Mouse (Mus musculus): ENCODE data around the gene Otub2.

The Otub2 gene

DNA sequence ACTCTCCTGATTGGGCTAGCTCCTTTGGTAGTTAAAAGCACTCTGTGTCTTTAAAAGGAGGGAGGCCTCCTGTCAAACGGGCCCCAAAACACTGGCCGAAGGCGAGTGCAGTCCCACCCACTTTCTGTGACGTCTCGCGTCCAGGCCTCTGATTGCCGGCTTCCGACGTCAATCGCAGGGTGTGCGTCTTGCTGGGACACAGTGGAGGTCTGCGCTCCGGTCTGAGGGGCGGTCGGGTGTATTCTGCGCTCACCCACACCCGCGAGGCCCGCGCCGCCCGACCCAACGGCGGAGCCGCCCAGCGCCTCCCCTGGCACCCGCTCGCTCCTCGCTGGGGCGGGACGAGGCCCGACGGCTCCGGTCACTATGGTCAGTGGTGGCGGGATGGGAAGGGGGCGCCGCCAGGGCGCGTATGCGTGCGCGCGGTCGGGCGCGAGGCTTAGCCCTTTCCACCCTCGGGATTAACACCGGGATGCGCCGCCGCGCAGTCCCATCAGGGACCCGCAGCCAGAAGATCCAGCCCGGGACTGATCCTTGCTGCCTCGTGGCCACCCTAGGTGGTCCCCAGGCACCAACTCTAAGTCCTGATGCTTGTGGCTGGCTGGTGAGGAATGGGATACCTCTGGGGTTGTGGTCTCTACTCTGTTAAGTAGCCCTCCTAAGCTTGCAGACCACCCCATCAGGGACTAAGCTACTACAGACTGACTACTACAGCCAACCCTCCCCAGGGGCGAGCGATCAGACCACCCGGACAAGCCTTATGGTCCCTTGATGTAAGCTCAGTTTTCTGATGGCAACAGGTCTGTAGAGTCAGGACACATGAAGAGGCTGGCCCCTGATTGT is at the start of gene Otub2:
Otub2 (plus strand) TSS at position 178 of the 843 bp plus-strand sequence.
- peak; percentile 97 to 98 for DNase-seq

DNA sequence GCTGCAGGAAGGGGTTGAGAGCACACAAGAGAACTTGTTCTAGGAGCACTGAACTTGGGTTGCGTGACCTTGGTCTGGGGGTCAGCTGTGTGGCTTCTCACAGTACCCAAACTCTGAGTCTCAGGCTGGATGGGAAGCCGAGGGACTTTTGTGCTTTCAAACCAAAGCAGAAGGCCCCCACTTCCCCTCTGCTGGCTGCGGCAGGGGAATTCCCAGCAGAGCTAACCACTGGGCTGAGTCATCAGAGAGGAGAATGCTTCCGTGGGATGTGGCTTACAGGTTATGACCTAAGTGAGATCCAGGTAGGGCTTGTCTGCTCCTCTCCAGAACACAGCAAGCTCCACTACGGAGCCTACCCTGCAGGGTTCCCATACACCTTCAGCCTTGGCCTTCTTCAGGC is 47.3 kb upstream of the Otub2 start:
- DNase-seq = no peak

DNA sequence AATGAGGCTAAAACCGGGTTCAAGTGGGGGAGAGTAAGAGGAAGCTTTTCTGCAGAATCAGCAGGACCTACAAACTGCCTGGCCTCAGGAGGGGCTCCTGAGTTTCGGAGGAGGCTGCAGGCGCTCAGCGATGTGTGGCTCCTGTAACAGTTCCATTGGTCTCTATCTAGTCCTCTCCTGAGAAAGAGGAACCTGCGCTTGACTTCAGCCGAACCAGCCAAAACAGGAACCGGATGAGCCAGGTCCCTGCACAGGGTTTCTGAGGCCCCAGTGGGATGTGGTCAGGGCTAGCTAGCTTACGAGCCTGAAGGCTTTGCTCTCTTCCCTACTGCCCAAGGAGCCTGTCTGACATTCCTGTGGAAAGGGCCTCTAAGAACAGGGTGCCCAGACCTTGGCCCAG is 45.0 kb upstream of the Otub2 start:
- no peak for DNase-seq

DNA sequence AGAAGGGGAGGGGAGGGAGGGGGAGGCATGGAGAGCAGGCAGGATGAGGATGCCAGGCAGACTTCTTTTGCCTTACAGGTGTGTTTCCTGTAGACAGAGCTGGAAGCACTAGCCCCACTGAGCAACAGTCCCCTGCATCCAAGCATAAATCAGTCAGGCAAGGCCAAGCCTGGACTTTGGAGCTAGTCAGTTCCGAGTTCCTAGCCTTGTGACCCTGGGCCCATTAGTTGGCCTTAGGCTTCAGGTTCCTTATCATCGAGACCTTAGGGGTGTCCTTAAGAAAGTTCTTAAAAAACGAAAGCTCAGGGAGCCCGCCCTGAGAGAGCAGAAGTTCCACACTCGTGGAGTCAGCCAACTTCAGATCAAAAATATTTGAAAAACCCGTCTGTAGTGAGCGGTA is 43.5 kb upstream of the Otub2 start:
- no peak for DNase-seq

DNA sequence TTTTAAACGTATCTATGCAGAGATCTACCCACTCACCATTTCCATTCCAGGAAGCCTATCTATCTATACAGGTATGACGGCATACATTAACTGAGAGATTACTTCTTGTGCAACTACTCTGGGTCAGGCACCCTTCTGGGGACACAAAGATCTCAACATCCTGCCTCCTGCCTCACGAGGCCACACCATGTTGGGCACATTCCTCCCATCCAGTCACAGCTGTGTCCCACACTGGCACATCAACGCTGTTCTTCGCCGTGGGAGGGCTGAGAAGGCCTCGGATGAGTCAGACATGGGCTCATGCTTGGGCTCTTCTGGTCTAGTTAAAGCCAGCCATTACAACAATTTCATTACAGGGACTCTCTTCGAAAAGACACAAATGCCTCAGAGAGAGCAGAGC is 41.5 kb upstream of the Otub2 start:
- DNase-seq = no peak

DNA sequence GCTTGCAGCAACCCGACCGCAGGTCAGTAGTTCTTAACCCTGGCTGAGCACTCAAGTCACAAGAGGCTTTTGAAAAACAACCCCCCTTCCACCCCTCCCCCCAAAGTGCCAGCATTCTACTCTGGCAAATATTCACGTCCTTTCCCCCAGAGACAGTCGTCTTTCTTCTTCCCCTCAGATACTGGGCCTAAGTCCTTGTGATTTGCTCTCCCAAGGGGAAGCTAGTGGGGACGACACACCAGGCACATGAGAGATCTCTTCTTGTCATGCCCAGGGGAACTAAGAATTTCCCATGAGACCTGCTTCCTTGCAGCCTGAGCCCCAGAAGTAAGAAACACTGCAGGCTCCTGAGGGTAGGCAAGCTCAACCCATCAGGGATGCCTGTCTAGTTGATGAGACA is 41.1 kb upstream of the Otub2 start:
- no peak for DNase-seq

DNA sequence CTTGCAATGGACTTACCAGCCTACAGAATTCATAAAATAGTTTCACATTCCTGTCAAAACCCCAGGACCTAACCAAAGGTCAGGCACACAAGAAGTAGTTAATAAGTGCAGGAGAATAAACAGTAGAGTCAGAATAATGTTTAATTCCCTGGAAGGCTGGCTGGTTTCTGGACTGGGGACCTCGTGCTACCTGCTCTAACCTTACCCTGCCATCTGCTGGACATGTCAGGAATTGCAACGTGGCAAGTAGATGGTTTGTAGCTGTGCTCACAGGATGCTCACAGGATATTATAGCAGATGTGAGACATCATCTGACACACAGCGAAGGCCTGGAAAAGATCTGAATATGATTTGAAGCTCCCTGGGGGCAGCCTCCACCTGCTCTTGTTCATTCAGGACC is 40.0 kb upstream of the Otub2 start:
- peak; percentile 78 to 91 for DNase-seq

DNA sequence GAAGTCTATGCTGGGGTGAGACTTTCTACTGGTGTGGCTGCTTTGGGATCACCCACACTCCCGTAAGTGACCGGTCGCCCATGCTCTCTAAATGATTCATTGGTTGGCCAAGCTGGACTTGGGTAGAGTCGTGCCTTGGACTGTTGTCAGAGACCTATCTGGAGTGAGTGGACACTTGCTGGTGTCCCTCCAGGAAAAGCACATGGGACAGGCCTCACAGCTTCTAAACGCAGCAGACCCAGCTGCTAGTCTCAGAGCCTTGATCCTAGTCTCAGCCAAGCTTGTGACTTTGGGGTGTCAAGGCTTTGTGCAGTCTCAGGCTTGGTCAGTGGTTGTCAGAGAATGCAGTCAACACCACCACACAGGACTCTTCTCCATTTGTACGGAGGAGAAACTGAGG is 35.7 kb upstream of the Otub2 start:
- no peak for DNase-seq

DNA sequence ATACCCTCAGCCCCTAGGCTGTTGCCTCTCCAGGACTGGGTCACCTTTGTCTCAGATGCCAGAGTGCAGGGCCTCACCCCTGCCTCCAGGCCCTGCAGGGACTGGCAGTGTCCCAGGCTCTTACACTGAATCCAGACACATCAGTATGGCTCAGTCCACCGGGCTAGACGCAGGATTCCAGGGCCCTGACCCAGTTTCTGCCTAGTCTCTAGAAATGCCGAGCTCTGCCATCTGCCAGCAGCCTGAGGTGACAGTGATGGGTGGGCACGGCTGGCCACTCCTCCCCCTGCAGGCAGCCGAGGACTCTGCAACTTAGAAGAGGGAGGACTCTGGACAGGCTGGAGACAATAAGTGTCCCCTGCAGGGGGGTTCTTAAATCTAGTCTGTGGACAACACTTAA is 34.9 kb upstream of the Otub2 start:
- peak; percentile 68 to 78 for DNase-seq

DNA sequence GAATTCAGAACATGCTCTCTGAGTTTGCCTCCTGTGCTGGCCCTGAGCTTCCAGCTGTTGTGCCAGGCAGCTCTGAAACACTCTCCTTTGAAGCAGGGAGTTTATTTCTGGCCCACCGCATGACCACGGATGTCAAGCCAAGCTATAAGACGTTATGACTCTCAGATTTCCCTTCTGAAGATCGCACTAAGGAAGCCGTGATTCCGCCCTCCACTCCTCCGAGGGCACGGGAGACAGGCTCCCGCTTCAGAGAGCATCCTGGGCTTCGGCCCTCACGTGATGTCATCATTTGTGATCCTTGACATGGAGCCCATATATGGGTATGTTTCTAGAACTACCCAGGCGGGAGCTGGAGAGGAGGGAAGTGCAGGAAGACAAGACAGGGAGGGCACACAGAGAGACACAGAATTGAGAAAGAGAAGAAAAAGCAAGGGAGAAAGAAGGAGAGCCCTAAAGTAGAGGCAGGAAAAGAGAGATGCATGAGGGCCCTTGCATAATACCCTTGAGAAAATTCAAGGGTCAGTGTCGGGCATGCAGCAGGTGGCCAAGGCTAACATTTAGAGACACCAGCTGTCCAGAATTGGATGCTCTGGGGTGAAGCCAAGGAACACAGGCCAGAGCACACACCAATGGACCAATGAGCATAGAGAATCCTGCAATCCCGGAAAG is 32.6 kb upstream of the Otub2 start, which contains the start of gene Asb2:
Asb2 (minus strand) TSS at position 256 of the 669 bp plus-strand sequence.
- DNase-seq = no peak

DNA sequence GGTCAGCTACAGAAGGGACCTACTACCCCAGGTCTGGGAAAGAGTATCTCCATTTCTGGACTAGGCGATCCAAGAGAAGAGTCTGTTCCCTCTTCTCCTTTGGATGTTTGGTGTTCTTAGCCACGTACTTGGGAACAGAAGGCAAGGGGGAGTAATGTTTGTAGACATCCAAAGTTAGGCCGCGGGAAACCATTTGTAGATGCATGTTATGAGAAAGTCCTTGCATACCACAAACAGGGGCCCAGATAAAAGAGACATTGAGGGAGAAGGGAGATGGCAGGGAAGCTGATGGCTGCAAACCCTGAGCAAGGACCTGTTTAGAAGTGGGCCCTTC is 32.1 kb upstream of the Otub2 start:
- no peak for DNase-seq

DNA sequence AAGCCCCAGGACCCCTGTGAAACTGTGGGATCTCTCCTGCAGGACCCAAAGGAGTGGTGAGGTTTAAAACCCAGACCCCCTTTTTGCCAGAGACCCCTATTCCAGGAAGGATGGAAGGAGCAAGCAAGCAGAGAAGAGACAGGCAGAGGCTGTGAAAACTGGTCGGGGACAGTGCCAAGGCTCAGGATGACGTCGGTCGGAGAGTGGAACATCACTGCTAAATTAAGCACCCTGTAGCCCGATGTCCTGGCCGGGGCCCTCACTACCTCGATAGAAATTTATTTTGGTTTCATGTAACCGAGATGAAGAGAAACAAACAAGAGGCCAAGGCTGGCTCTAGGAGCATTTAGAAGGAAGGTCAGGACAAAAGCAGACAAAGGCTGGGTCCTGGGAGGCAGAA is 30.3 kb upstream of the Otub2 start:
- no peak for DNase-seq

DNA sequence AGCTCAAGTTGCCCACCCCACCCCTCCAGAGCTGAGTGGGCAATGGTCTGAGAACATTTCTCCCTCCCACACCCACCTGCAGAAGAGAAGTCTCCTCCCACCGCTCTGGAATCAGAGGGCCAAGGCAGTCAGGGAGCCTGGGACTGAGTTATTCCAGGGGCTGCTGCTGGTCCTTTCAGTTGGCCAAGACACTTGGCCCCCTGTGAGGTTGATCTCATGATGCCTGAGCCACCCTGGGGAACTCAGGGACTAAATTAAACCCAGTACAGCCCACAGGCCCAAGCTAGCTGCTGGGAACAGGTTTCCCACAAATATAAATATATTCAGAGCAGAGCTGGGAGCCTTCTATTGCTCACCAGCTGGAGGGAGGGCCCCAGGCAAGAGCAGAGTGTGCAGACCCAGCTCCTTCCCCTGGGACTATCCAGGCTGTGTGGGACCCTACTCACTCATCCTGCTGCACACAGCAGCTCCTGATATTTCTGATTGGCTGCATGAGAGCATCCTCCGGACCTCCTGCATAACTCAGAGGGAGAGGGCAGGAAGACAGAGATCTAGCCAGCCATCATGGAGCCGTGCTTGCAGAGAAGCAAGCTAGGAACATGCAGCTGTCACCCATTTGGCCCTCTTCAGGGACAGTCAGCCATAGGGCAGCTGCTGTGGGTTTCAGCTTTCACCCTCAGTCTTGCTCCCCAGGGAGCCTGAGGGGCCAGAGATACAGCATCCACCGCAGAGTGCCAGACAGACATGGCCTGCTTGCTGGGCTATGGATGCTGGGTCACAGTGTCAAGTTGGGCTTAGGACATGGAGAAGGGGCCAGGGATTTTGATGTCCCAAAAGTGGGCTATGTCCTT is 29.3 kb upstream of the Otub2 start:
- no peak for DNase-seq

DNA sequence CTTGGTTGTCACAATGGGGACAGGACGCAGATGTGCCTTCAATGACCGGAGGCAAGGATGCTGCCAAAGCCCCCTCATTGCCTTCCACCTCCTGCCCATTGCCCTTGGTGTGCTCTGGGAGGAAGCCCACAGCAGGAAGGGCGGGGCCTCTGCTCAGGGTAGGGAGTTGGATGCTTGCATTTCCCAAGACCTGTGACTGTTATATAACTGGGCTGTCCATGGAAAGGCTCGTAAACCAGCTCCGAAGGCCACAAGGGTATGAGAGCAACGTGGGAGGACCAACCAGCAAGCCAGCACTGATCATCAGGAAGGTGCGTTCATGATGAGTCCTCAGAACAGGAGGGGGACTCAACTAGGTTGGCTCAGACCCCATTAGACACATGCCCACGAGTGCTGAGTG is 27.7 kb upstream of the Otub2 start:
- no peak for DNase-seq

DNA sequence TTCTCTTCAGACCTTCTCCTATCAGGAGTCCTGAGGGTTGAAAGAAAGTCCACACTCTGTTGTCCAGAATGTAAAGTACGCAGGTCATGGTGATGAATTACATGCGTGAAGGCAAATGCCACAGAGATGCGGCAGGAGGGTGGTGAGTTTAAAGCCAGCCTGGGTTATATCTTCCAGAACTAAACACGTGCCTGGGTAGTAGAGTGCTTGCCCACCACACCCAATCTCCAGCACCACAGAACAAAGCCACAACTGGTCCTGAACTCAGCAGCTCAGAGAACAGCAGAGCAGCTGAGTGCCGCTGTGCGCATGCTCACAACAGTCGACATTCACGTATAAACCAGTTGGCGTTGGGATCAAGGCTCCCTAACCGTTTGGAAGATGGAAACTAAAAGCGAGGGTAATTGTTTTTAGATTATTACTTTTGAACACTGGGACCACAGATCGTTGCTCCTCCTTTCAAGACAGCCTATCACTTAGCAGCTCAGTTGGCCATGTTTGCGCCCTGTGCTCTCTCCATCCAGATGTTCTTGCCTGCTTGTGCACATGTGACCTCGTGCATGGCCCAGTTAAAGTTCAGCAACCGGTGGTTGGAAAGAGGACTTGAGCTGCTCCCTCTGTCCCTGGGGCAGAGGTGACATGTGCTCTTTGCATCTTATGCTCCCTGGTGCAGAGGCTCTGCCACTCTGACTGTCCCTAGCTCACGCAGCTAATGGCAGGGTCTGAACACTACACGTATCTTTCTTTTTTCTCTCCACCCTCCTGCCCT is 26.8 kb upstream of the Otub2 start:
- no peak for DNase-seq

DNA sequence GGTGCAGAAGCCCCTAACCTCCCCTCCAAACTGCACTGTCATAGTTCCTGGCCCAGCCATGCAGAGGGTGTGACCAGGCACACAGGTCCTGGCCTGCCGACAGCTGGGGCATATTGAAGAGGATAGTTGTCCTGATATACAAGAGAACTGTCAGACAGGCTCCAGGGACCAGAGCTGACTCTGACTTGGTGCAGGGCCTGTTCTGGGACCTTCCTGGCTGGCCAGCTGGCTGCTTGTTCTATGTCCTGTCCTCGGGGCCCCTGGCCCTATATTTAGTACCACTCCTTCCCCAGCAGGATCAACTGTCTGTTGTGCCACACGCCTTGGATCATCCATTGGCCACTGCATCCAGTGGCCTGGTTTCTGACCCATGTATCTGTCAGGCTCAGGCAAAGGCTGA is 26.1 kb upstream of the Otub2 start:
- DNase-seq = no peak

DNA sequence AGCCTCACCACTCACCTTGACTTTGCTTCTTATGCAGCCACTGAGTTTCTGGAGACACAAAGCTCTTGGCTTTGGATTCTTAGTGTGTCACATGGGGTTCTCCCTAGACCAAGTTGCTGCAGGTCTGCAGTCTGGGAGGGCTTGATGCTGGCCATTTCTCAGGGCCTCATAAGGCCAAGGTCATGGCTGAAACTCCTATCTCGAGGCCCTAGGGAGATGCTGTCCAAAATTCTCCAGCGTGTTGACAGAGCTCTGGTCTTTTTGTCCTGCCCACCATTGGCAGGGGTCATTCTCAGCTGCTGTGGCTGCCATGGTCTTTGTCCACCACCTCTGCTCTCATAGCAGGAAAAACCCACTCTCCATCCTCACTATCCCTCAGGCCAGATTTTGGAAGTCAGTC is 21.3 kb upstream of the Otub2 start:
- no peak for DNase-seq

DNA sequence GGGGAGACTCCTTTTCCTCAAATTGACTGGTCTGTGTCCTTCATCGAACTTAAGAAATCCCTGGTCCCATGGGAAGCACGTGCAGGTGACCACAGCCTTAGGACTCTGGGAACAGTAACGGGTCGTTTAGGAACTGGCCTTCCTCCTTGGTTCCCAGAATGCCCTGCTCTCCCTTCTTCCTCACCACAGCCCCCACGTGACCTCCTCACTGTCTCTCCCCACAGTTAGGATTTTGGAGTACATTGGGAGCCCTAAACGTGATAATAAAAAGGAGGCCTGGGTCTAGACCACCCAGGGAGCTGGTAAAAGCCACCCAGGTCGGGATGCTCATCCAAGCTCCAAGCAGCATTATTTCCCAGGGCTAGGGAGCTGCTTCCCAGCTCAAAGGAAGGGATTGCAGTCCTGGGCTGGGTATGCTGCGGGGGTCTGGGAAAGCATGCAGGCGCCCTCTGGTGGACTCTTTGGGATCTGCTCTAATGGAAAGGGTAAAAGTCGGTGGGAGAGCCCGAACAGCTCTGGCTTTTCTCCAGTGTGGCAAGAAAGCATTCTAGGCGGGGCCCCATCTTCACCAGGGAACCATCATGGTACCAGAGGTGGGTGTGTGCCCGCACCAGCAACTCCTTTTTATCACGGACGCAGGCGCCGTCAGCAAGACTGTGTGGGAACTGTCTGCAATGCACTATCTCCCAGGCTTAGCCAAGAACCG is 20.7 kb upstream of the Otub2 start:
- peak; percentile 67 to 80 for DNase-seq

DNA sequence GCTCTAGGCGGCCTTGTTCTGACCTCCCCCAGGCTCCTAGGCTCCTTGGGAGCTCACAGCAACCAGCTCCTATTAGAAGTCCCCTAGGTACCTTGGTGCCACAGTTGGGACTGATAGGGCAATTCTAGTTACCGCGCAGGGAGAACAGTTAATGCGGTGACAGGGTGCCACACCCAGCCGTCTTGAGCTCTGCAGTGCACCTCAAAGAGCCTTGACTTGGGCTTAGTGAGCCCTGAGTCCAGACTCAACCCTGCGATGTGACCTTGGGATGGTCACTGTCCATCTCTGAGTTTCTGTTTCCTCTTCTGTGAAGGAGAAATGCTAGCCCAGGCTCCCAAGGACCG is 20.2 kb upstream of the Otub2 start:
- DNase-seq = no peak

DNA sequence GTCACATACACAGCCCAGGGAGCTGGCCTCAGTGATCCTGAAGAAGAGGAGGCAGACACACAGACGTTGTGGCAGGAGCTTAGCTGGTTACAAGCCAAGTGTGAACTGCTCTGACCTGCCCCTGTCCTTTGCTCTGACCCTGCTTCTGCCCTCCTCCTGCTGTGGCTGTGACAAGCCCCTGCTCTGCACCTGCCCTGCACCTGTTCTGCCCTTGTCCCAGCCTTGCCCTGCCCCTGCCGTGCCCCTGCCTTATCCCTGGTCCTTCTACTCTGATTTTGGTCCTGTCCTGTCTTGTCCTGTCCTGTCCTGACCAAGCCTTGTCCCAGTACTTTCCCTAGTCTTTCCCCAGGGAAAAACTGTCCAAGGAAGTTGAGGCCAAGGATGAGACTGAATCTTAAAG is 19.7 kb upstream of the Otub2 start:
- DNase-seq = no peak

DNA sequence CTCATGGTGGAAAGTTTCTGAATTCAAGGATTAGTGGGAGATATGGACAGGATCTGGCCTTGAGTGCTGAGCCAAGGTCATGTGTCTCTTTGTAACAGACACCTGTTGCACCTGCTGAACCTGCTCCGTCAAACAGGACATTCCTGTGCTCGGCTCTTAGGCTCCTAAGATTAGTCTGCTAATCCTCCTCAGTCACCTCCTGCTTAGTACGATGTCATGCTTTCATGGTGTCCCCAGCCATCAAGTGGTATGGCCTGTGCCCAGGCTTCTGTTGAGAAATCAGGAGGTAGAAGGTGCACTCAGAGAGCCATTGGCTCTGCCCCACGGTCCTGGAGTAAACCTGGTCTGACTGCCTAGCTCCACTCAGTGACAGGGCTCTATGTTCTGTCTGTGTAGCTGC is 17.6 kb upstream of the Otub2 start:
- no peak for DNase-seq

DNA sequence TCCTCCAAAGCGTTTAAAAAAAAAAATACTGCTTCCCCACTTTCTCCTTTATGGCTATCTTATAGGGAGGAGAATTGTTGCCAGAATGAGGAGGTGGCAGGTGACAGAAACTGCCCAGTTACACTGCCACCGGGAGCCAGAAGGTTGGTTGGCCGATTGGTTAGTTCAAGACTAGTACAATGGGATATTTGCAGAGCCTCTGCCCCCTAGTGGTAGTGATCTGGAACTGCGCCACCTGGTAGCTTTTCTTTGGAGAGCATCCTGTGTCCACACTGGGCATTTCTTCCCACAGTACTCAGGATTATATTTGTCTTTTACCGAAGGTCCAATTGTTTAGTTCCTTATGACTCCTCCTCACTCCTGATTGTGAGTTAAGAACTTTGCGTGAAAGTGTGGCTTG is 16.8 kb upstream of the Otub2 start:
- peak; percentile 56 to 71 for DNase-seq

Measured in cerebellum, postnatal 25 days (tissue).